Mouse (Mus musculus) limb, embryonic 14.5 days (tissue): ENCODE results near the gene Pde10a. TPM values are rescaled to one million over a fixed set of nuclear protein-coding genes. Genes with fewer than 3 reads are reported as not detected.

ENCODE experiments used
- ATAC-seq: fragments of 200-750 bp; cut with Nextera tagmentation; 2 replicates; pipeline ENCODE4 v1.8.0; 2017; ENCODE audit warnings: low read depth, moderate number of reproducible peaks, moderate TSS enrichment; ENCODE audit not compliant: low FRiP score
- DNase-seq: peaks from one replicate; pipeline ENCODE4 v3.0.0-alpha.2; 2015; ENCODE audit warnings: low spot score
- H3K27ac ChIP-seq: fragments of 300-500 bp; sonication (generic); replicated peaks from 2 replicates; pipeline ENCODE4 v1.5.1; 2014; ENCODE audit warnings: low read depth, mild to moderate bottlenecking, low read length, moderate library complexity, mixed read lengths
- H3K27me3 ChIP-seq: fragments of 300-500 bp; sonication (generic); 2 replicates; pipeline ENCODE4 v1.6.1; 2014; ENCODE audit warnings: low read length, mixed read lengths; ENCODE audit not compliant: control insufficient read depth, insufficient read depth
- H3K36me3 ChIP-seq: fragments of 300-500 bp; sonication (generic); 2 replicates; pipeline ENCODE4 v1.6.1; 2014; ENCODE audit warnings: mild to moderate bottlenecking, low read length, moderate library complexity, mixed read lengths; ENCODE audit not compliant: control insufficient read depth, insufficient read depth
- H3K4me1 ChIP-seq: fragments of 300-500 bp; sonication (generic); 2 replicates; pipeline ENCODE4 v1.6.1; 2014; ENCODE audit warnings: antibody characterized with exemption, low read length, mixed read lengths; ENCODE audit not compliant: control insufficient read depth, insufficient read depth
- H3K4me2 ChIP-seq: fragments of 300-500 bp; sonication (generic); replicated peaks from 2 replicates; pipeline ENCODE4 v1.6.1; 2014; ENCODE audit warnings: low read depth, mild to moderate bottlenecking, low read length, moderate library complexity; ENCODE audit not compliant: severe bottlenecking
- H3K4me3 ChIP-seq: fragments of 300-500 bp; sonication (generic); replicated peaks from 2 replicates; pipeline ENCODE4 v1.5.1; 2014; ENCODE audit warnings: low read length
- H3K9ac ChIP-seq: fragments of 300-500 bp; sonication (generic); 2 replicates; pipeline ENCODE4 v1.6.1; 2014; ENCODE audit warnings: mild to moderate bottlenecking, low read depth, low read length, moderate library complexity; ENCODE audit not compliant: severe bottlenecking
- H3K9me3 ChIP-seq: fragments of 300-500 bp; sonication (generic); 2 replicates; pipeline ENCODE4 v1.6.1; 2016; ENCODE audit warnings: low read length; ENCODE audit not compliant: control insufficient read depth
- POLR2A ChIP-seq: fragments of 200-500 bp; IDR thresholded peaks from 2 replicates; pipeline ENCODE4 v1.8.0; 2012; ENCODE audit warnings: inconsistent platforms, mild to moderate bottlenecking, moderate library complexity, borderline replicate concordance; ENCODE audit not compliant: insufficient read depth, insufficient read length; ENCODE audit errors: extremely low read depth
- WGBS: fragments of 180-500 bp; shearing (Covaris S2); extraction: QIAGEN DNeasy Blood & Tissue Kit; methylation state at CpG from one replicate; pipeline ENCODE4 v1.1.7; 2014; 5-methylcytosine and 5-hydroxymethylcytosine counted together
- polyA plus RNA-seq, 2 experiments: library from polyadenylated mRNA; depleted of rRNA in 1 of 2; stranded (reverse) in 1 of 2; unstranded in 1 of 2; fragments of >200 nt; fragmentation: Nextera tagmentation in 1 of 2; extraction: Ambion mirVana in 1 of 2; gene quantifications; 2 replicates each; pipeline versions ENCODE4 v1.2.1 to v1.2.3; 2012 to 2014

Pde10a gene
- polyA plus RNA-seq, 2 experiments, result 3.8 to 5.0 TPM

GRCm38 (mm10) chr17:8557926-8558325 lies 32.8 kb downstream of the Pde10a start:
- H3K27ac ChIP-seq, result no peak overlapping the region
- H3K4me1 ChIP-seq, result no peaks in the 10 kb centered on the region
- no peak for DNase-seq
- no peak overlapping the region for H3K9ac ChIP-seq
- H3K27me3 ChIP-seq, result no peaks in the 10 kb centered on the region
- no peak overlapping the region for H3K4me3 ChIP-seq
- 78% methylated on average over 8 of the region's 8 CpGs for WGBS
- no peak for ATAC-seq
- no peak for TF ChIP-seq POLR2A
- no peak overlapping the region for H3K4me2 ChIP-seq
- no peaks in the 10 kb centered on the region for H3K9me3 ChIP-seq
- no peaks in the 10 kb centered on the region for H3K36me3 ChIP-seq

GRCm38 (mm10) chr17:8562101-8562885 lies 37.1 kb downstream of the Pde10a start:
- Histone ChIP-seq H3K36me3 (no peaks in the 10 kb centered on the region), H3K9me3 (no peaks in the 10 kb centered on the region), H3K4me3 (no peak overlapping the region), H3K4me2 (no peak overlapping the region), H3K9ac (no peak overlapping the region), H3K4me1 (no peaks in the 10 kb centered on the region), H3K27ac (no peak overlapping the region), H3K27me3 (no peaks in the 10 kb centered on the region)
- 89% methylated on average over 14 of the region's 14 CpGs for WGBS
- ATAC-seq (no peak), DNase-seq (no peak)
- TF ChIP-seq POLR2A, result no peak

GRCm38 (mm10) chr17:8562886-8563280 lies 37.7 kb downstream of the Pde10a start:
- ATAC-seq (no peak), DNase-seq (no peak)
- Histone ChIP-seq H3K27ac (no peak overlapping the region), H3K4me2 (no peak overlapping the region), H3K4me1 (no peaks in the 10 kb centered on the region), H3K36me3 (no peaks in the 10 kb centered on the region), H3K4me3 (no peak overlapping the region), H3K9me3 (no peaks in the 10 kb centered on the region), H3K27me3 (no peaks in the 10 kb centered on the region), H3K9ac (no peak overlapping the region)
- TF ChIP-seq POLR2A, result no peak
- WGBS, result 59% methylated on average over 1 of the region's 1 CpGs

- Histone ChIP-seq H3K27ac (no peak within 1 kb of the TSS), H3K4me2 (no peak within 1 kb of the TSS), H3K27me3 (no peaks in the 10 kb centered on the region), H3K9me3 (no peaks in the 10 kb centered on the region), H3K36me3 (no peaks in the 10 kb centered on the region), H3K4me3 (no peak within 1 kb of the TSS), H3K4me1 (no peaks in the 10 kb centered on the region), H3K9ac (no peak within 1 kb of the TSS)
- DNase-seq, result no peak
- 90% methylated on average over 6 of the region's 6 CpGs for WGBS
- no peak for ATAC-seq
- TF ChIP-seq POLR2A, result no peak
Observed at GRCm38 (mm10) chr17:8566850-8567249, 41.7 kb downstream of the Pde10a start, which contains the start of gene Gm17087. Gene Gm17087, minus strand, starts transcription at chr17:8566950.

GRCm38 (mm10) chr17:8573542-8574260 lies 48.5 kb downstream of the Pde10a start:
- H3K27me3 ChIP-seq, result no peaks in the 10 kb centered on the region
- no peak overlapping the region for H3K9ac ChIP-seq
- DNase-seq (no peak), ATAC-seq (no peak)
- no peak overlapping the region for H3K27ac ChIP-seq
- no peak overlapping the region for H3K4me2 ChIP-seq
- no peak overlapping the region for H3K4me3 ChIP-seq
- H3K9me3 ChIP-seq, result no peaks in the 10 kb centered on the region
- 76% methylated on average over 8 of the region's 8 CpGs for WGBS
- H3K4me1 ChIP-seq, result no peaks in the 10 kb centered on the region
- no peaks in the 10 kb centered on the region for H3K36me3 ChIP-seq
- no peak for TF ChIP-seq POLR2A
